Mouse (Mus musculus) ZHBTc4 (cell line): ENCODE results near the gene Ttc36.
"Not testable (repeated sequence)": the region's sequence is repeated elsewhere in the genome, so short reads cannot be mapped to it uniquely, and the experiment has no call there.

ENCODE experiments used
- DNase-seq: peaks from one replicate; pipeline ENCODE4 v3.0.0-alpha.2; 2011; ENCODE audit warnings: low read depth, low spot score

The Ttc36 gene

GRCm38 (mm10) chr9:44772750-44773651 lies 29.9 kb downstream of the Ttc36 start:
- peak; percentile 98 for DNase-seq

GRCm38 (mm10) chr9:44772392-44772749 lies 30.5 kb downstream of the Ttc36 start:
- no peak for DNase-seq

GRCm38 (mm10) chr9:44771376-44771775 lies 31.5 kb downstream of the Ttc36 start:
- peak; percentile 43 for DNase-seq

- DNase-seq = not testable (repeated sequence)
Observed at GRCm38 (mm10) chr9:44768029-44768394, 34.9 kb downstream of the Ttc36 start.

GRCm38 (mm10) chr9:44767101-44768028 lies 35.5 kb downstream of the Ttc36 start, which contains the start of the genes Arcn1 and Ift46:
Gene Arcn1, minus strand, starts transcription at chr9:44767845.
Gene Ift46, plus strand, starts transcription at chr9:44767908.
- peak; percentile 93 for DNase-seq

GRCm38 (mm10) chr9:44760873-44761272 lies 42.0 kb downstream of the Ttc36 start:
- no peak for DNase-seq
